Mouse (Mus musculus): Measurements from ENCODE around the gene Rara. TPM values are rescaled to one million over a fixed set of nuclear protein-coding genes. Genes with fewer than 3 reads are reported as not detected.

Gene Rara
- 20.1 and 25.9 TPM in 2 replicates for polyA plus RNA-seq (2015; fragmentation: Nextera tagmentation; extraction: Ambion mirVana)

- 13% methylated on average over 20 of the region's 21 CpGs for WGBS
- Histone ChIP-seq H3K4me1 (replicated peaks; ENCODE audit: control insufficient read depth, insufficient read depth) (peaks cover 54% of the 10 kb centered on the region), H3K27ac (replicated peaks) (peak within 1 kb of the TSS; percentile 88), H3K4me2 (replicated peaks; ENCODE audit: low read depth) (peak within 1 kb of the TSS; percentile 89), H3K9ac (ENCODE audit: low read length) (peak within 1 kb of the TSS; percentile 70), H3K36me3 (ENCODE audit: control insufficient read depth, insufficient read depth, low read length) (no peaks in the 10 kb centered on the region), H3K27me3 (ENCODE audit: control insufficient read depth, insufficient read depth, low read length) (no peaks in the 10 kb centered on the region), H3K9me3 (ENCODE audit: control insufficient read depth, low read length) (no peaks in the 10 kb centered on the region), H3K4me3 (ENCODE audit: low read depth, low read length) (peak within 1 kb of the TSS; percentile 61)
- no peak for TF ChIP-seq EP300 (optimal IDR thresholded peaks at IDR 0.05)
- TF ChIP-seq CTCF (IDR thresholded peaks at IDR 0.05; ENCODE audit: low read depth), result no peak
- 0 out of 2 replicates have a peak, but pooled peaks have one; percentile 16 for ATAC-seq (ENCODE audit: low FRiP score, low TSS enrichment)
- DNase-seq (ENCODE audit: low spot score), result peak; percentile 67
Observed at GRCm38 (mm10) chr11:98927438-98928076, at the start of gene Rara. Gene Rara, plus strand, starts transcription at chr11:98927818.

DNA sequence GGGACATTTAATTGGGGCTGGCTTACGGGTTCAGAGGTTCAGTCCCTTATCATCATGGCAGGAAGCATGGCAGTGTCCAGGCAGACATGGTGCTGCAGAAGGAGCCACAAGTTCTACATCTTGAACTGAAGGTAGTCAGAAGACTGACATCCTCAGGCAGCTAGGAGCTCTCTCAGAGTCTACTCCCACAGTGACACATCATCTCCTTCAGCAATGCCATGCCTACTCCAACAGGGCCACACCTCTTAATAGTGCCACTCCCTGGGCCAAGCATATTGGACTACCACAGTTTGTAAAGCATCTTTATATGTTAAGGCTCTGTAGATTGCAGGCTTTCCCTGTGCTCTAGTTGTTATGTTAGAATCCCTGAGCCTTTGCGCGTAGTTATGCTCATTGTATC lies 39.9 kb upstream of the Rara start:
- Histone ChIP-seq H3K9ac (ENCODE audit: low read length) (no peak overlapping the region), H3K36me3 (ENCODE audit: control insufficient read depth, insufficient read depth, low read length) (peaks cover 14% of the 10 kb centered on the region; the same call in 1 of the 2 replicates), H3K27me3 (ENCODE audit: control insufficient read depth, insufficient read depth, low read length) (no peaks in the 10 kb centered on the region), H3K4me1 (replicated peaks; ENCODE audit: control insufficient read depth, insufficient read depth) (no peaks in the 10 kb centered on the region), H3K9me3 (ENCODE audit: control insufficient read depth, low read length) (no peaks in the 10 kb centered on the region), H3K4me3 (ENCODE audit: low read depth, low read length) (no peak overlapping the region), H3K4me2 (replicated peaks; ENCODE audit: low read depth) (no peak overlapping the region), H3K27ac (replicated peaks) (no peak overlapping the region)
- WGBS, result 92% methylated on average over 3 of the region's 3 CpGs
- TF ChIP-seq EP300 (optimal IDR thresholded peaks at IDR 0.05) (no peak), CTCF (IDR thresholded peaks at IDR 0.05; ENCODE audit: low read depth) (no peak)
- ATAC-seq (ENCODE audit: low FRiP score, low TSS enrichment) (peak; percentile 65; the same call in 1 of the 2 replicates), DNase-seq (ENCODE audit: low spot score) (peak; percentile 13)

- no peak overlapping the region for H3K27ac ChIP-seq (replicated peaks)
- no peak overlapping the region for H3K4me2 ChIP-seq (replicated peaks; ENCODE audit: low read depth)
- H3K4me3 ChIP-seq (ENCODE audit: low read depth, low read length), result no peak overlapping the region
- no peaks in the 10 kb centered on the region for H3K9me3 ChIP-seq (ENCODE audit: control insufficient read depth, low read length)
- no peak for DNase-seq (ENCODE audit: low spot score)
- no peak overlapping the region for H3K9ac ChIP-seq (ENCODE audit: low read length)
- H3K36me3 ChIP-seq (ENCODE audit: control insufficient read depth, insufficient read depth, low read length), result peaks cover 19% of the 10 kb centered on the region; the same call in 1 of the 2 replicates
- H3K27me3 ChIP-seq (ENCODE audit: control insufficient read depth, insufficient read depth, low read length), result no peaks in the 10 kb centered on the region
- no peak for TF ChIP-seq EP300 (optimal IDR thresholded peaks at IDR 0.05)
- no peak for TF ChIP-seq CTCF (IDR thresholded peaks at IDR 0.05; ENCODE audit: low read depth)
- WGBS, result 96% methylated on average over 4 of the region's 4 CpGs
- no peaks in the 10 kb centered on the region for H3K4me1 ChIP-seq (replicated peaks; ENCODE audit: control insufficient read depth, insufficient read depth)
- no peak for ATAC-seq (ENCODE audit: low FRiP score, low TSS enrichment)
Observed at GRCm38 (mm10) chr11:98889077-98889476, 38.5 kb upstream of the Rara start.

GRCm38 (mm10) chr11:98889977-98890376 lies 37.6 kb upstream of the Rara start:
- H3K4me1 ChIP-seq (replicated peaks; ENCODE audit: control insufficient read depth, insufficient read depth), result no peaks in the 10 kb centered on the region
- no peak overlapping the region for H3K4me3 ChIP-seq (ENCODE audit: low read depth, low read length)
- H3K9ac ChIP-seq (ENCODE audit: low read length), result no peak overlapping the region
- peaks cover 19% of the 10 kb centered on the region; the same call in 1 of the 2 replicates for H3K36me3 ChIP-seq (ENCODE audit: control insufficient read depth, insufficient read depth, low read length)
- DNase-seq (ENCODE audit: low spot score) (no peak), ATAC-seq (ENCODE audit: low FRiP score, low TSS enrichment) (no peak)
- H3K9me3 ChIP-seq (ENCODE audit: control insufficient read depth, low read length), result no peaks in the 10 kb centered on the region
- 0 out of 2 replicates have a peak overlapping the region, but pooled peaks have one; percentile 8 for H3K27ac ChIP-seq (replicated peaks)
- no peak for TF ChIP-seq EP300 (optimal IDR thresholded peaks at IDR 0.05)
- WGBS, result 82% methylated on average over 5 of the region's 5 CpGs
- H3K27me3 ChIP-seq (ENCODE audit: control insufficient read depth, insufficient read depth, low read length), result no peaks in the 10 kb centered on the region
- no peak overlapping the region for H3K4me2 ChIP-seq (replicated peaks; ENCODE audit: low read depth)

DNA sequence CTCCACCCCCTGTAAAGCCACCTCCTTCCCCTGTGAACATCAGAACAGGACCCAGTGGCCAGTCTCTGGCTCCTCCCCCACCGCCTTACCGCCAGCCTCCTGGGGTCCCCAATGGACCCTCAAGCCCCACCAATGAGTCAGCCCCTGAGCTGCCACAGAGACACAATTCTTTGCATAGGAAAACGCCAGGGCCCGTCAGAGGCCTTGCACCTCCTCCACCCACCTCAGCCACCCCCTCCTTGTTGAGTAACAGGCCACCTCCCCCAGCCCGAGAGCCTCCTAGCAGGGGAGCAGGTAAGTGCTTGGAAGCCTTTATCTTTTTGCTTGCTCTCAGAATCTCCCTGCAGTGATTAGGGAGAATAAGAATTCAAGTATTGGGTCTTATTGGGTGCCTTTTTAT lies 35.2 kb upstream of the Rara start:
- WGBS, result 50% methylated on average over 5 of the region's 5 CpGs
- ATAC-seq (ENCODE audit: low FRiP score, low TSS enrichment) (0 out of 2 replicates have a peak, but pooled peaks have one; percentile 13), DNase-seq (ENCODE audit: low spot score) (peak; percentile 41)
- no peaks in the 10 kb centered on the region for H3K27me3 ChIP-seq (ENCODE audit: control insufficient read depth, insufficient read depth, low read length)
- H3K4me1 ChIP-seq (replicated peaks; ENCODE audit: control insufficient read depth, insufficient read depth), result no peaks in the 10 kb centered on the region
- no peaks in the 10 kb centered on the region for H3K9me3 ChIP-seq (ENCODE audit: control insufficient read depth, low read length)
- H3K36me3 ChIP-seq (ENCODE audit: control insufficient read depth, insufficient read depth, low read length), result peaks cover 19% of the 10 kb centered on the region
- no peak overlapping the region for H3K4me3 ChIP-seq (ENCODE audit: low read depth, low read length)
- H3K9ac ChIP-seq (ENCODE audit: low read length), result no peak overlapping the region
- H3K27ac ChIP-seq (replicated peaks), result peak overlapping the region; percentile 5; the same call in 1 of the 2 replicates
- TF ChIP-seq CTCF (IDR thresholded peaks at IDR 0.05; ENCODE audit: low read depth) (no peak), EP300 (optimal IDR thresholded peaks at IDR 0.05) (no peak)
- H3K4me2 ChIP-seq (replicated peaks; ENCODE audit: low read depth), result no peak overlapping the region

DNA sequence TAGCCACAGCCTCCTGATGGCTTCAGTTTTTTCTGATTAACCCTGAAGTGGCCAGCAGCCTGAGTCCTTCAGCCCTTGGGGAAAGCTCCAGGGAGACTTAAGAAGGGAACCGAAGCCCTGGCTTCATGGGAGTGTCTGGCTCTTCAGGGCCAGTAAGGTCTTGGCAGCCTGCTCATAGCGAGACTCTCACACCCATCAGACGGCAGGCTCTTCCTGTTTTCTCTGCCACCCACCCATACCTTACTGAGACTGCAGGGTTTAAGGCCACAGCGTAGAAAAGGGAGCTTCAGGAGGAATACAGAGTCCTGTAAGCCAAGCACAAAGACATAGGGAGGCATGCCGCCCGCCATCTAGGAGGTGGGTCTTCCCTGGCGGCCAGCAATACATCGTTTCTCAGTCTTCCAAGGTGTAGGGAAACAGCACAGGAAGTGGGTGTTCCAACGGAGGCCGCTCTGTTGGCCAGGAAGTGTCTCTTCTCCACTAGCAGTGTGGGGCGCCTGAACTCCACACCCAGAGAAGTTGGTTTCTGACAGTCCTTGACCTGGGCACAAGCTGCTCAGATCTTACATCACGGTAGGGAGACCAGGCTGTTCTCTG lies 27.0 kb upstream of the Rara start:
- H3K36me3 ChIP-seq (ENCODE audit: control insufficient read depth, insufficient read depth, low read length), result peaks cover 16% of the 10 kb centered on the region
- no peak for ATAC-seq (ENCODE audit: low FRiP score, low TSS enrichment)
- no peak for DNase-seq (ENCODE audit: low spot score)
- H3K27ac ChIP-seq (replicated peaks), result peak overlapping the region; percentile 30; the same call in 1 of the 2 replicates
- H3K4me3 ChIP-seq (ENCODE audit: low read depth, low read length), result no peak overlapping the region
- WGBS, result 68% methylated on average over 12 of the region's 12 CpGs
- H3K4me2 ChIP-seq (replicated peaks; ENCODE audit: low read depth), result no peak overlapping the region
- H3K9ac ChIP-seq (ENCODE audit: low read length), result no peak overlapping the region
- no peaks in the 10 kb centered on the region for H3K27me3 ChIP-seq (ENCODE audit: control insufficient read depth, insufficient read depth, low read length)
- no peaks in the 10 kb centered on the region for H3K4me1 ChIP-seq (replicated peaks; ENCODE audit: control insufficient read depth, insufficient read depth)
- H3K9me3 ChIP-seq (ENCODE audit: control insufficient read depth, low read length), result no peaks in the 10 kb centered on the region
- TF ChIP-seq EP300 (optimal IDR thresholded peaks at IDR 0.05) (no peak), CTCF (IDR thresholded peaks at IDR 0.05; ENCODE audit: low read depth) (no peak)

Measured in stomach, postnatal 0 days (tissue).